Mouse (Mus musculus) midbrain, embryonic 10.5 days (tissue): ENCODE results near the gene Foxn4. TPM values are rescaled to one million over a fixed set of nuclear protein-coding genes. Genes with fewer than 3 reads are reported as not detected.

Source experiments
- DNase-seq: peaks from one replicate; pipeline ENCODE4 v3.0.0-alpha.2; 2017; ENCODE audit warnings: low spot score
- H3K27ac ChIP-seq: fragments of 300-500 bp; sonication (generic); replicated peaks from 2 replicates; pipeline ENCODE4 v1.5.1; 2016; ENCODE audit warnings: mild to moderate bottlenecking
- H3K27me3 ChIP-seq: fragments of 300-500 bp; sonication (generic); 2 replicates; pipeline ENCODE4 v1.6.1; 2016; ENCODE audit warnings: low read depth, mild to moderate bottlenecking; ENCODE audit not compliant: poor library complexity, severe bottlenecking
- H3K36me3 ChIP-seq: fragments of 300-500 bp; sonication (generic); 2 replicates; pipeline ENCODE4 v1.6.1; 2016; ENCODE audit warnings: mild to moderate bottlenecking, moderate library complexity
- H3K4me1 ChIP-seq: fragments of 300-500 bp; sonication (generic); 2 replicates; pipeline ENCODE4 v1.6.1; 2016
- H3K4me3 ChIP-seq: fragments of 300-500 bp; sonication (generic); 2 replicates; pipeline ENCODE4 v1.5.1; 2016; ENCODE audit warnings: mild to moderate bottlenecking, moderate library complexity
- H3K9me3 ChIP-seq: fragments of 300-500 bp; sonication (generic); replicated peaks from 2 replicates; pipeline ENCODE4 v1.6.1; 2016; ENCODE audit warnings: mild to moderate bottlenecking
- WGBS: fragments of 180-500 bp; shearing (Covaris S2); methylation state at CpG from one replicate; pipeline ENCODE4 v1.1.7; 2016; 5-methylcytosine and 5-hydroxymethylcytosine counted together
- polyA plus RNA-seq: library from polyadenylated mRNA; unstranded; fragments of >200 nt; fragmentation: Nextera tagmentation; extraction: Ambion mirVana; gene quantifications from 2 replicates; pipeline ENCODE4 v1.2.1, GENCODE M21; 2016

Gene Foxn4
- 7.2 and 11.1 TPM in 2 replicates for polyA plus RNA-seq

GRCm38 (mm10) chr5:114273693-114274402, at the start of gene Foxn4:
TSS of gene Foxn4 (minus strand) at chr5:114273807.
- Histone ChIP-seq H3K27me3 (peaks cover 100% of the 10 kb centered on the region), H3K4me3 (peak within 1 kb of the TSS; percentile 63), H3K4me1 (peaks cover 95% of the 10 kb centered on the region), H3K9me3 (no peaks in the 10 kb centered on the region), H3K36me3 (no peaks in the 10 kb centered on the region), H3K27ac (peak within 1 kb of the TSS; percentile 76)
- under 1% methylated on average over 56 of the region's 56 CpGs for WGBS
- peak; percentile 72 for DNase-seq

GRCm38 (mm10) chr5:114323105-114323790, 49.6 kb upstream of the Foxn4 start:
- Histone ChIP-seq H3K4me1 (peaks cover 13% of the 10 kb centered on the region), H3K27me3 (peaks cover 12% of the 10 kb centered on the region), H3K4me3 (no peak overlapping the region), H3K9me3 (no peaks in the 10 kb centered on the region), H3K27ac (no peak overlapping the region), H3K36me3 (no peaks in the 10 kb centered on the region)
- 59% methylated on average over 25 of the region's 25 CpGs for WGBS
- DNase-seq: no peak

GRCm38 (mm10) chr5:114309680-114310036, 36.1 kb upstream of the Foxn4 start:
- peaks cover 64% of the 10 kb centered on the region for H3K27me3 ChIP-seq

GRCm38 (mm10) chr5:114308765-114309679, 35.4 kb upstream of the Foxn4 start:
- peak; percentile 34 for DNase-seq
- 48% methylated on average over 18 of the region's 18 CpGs for WGBS
- Histone ChIP-seq H3K9me3 (no peaks in the 10 kb centered on the region), H3K36me3 (no peaks in the 10 kb centered on the region), H3K4me3 (peak overlapping the region; percentile 31), H3K4me1 (peaks cover 15% of the 10 kb centered on the region), H3K27ac (peak overlapping the region; percentile 61), H3K27me3 (peaks cover 71% of the 10 kb centered on the region)

More at GRCm38 (mm10) chr5:114309680-114310036, 36.1 kb upstream of the Foxn4 start:
- Histone ChIP-seq H3K4me3 (peak overlapping the region; percentile 31; the same call in 1 of the 2 replicates), H3K36me3 (no peaks in the 10 kb centered on the region), H3K27ac (peak overlapping the region; percentile 61), H3K4me1 (peaks cover 15% of the 10 kb centered on the region), H3K9me3 (no peaks in the 10 kb centered on the region)
- WGBS: 61% methylated on average over 11 of the region's 11 CpGs
- DNase-seq: no peak

- Histone ChIP-seq H3K27ac (no peak overlapping the region), H3K27me3 (peaks cover 91% of the 10 kb centered on the region), H3K4me1 (peaks cover 17% of the 10 kb centered on the region), H3K4me3 (no peak overlapping the region), H3K36me3 (no peaks in the 10 kb centered on the region), H3K9me3 (no peaks in the 10 kb centered on the region)
- WGBS: 86% methylated on average over 5 of the region's 5 CpGs
- no peak for DNase-seq
Measured at GRCm38 (mm10) chr5:114306496-114306895, 32.9 kb upstream of the Foxn4 start.

GRCm38 (mm10) chr5:114303166-114303565, 29.6 kb upstream of the Foxn4 start:
- H3K27me3 ChIP-seq: peaks cover 94% of the 10 kb centered on the region
- no peaks in the 10 kb centered on the region for H3K36me3 ChIP-seq
- peaks cover 38% of the 10 kb centered on the region for H3K4me1 ChIP-seq
- DNase-seq: no peak
- no peak overlapping the region for H3K27ac ChIP-seq
- WGBS: 80% methylated on average over 6 of the region's 6 CpGs
- no peak overlapping the region for H3K4me3 ChIP-seq
- no peaks in the 10 kb centered on the region for H3K9me3 ChIP-seq

GRCm38 (mm10) chr5:114299883-114300610, 26.4 kb upstream of the Foxn4 start:
- H3K36me3 ChIP-seq: no peaks in the 10 kb centered on the region
- H3K27ac ChIP-seq: peak overlapping the region; percentile 80
- DNase-seq: no peak
- no peak overlapping the region for H3K4me3 ChIP-seq
- H3K9me3 ChIP-seq: no peaks in the 10 kb centered on the region
- peaks cover 51% of the 10 kb centered on the region for H3K4me1 ChIP-seq
- peaks cover 94% of the 10 kb centered on the region for H3K27me3 ChIP-seq
- whole genome bisulfite sequencing: 66% methylated on average over 24 of the region's 24 CpGs

GRCm38 (mm10) chr5:114299156-114299855, 25.7 kb upstream of the Foxn4 start:
- peaks cover 92% of the 10 kb centered on the region for H3K27me3 ChIP-seq
- WGBS: 48% methylated on average over 22 of the region's 22 CpGs
- peak; percentile 77 for DNase-seq
- peak overlapping the region; percentile 80 for H3K27ac ChIP-seq
- no peaks in the 10 kb centered on the region for H3K36me3 ChIP-seq
- no peaks in the 10 kb centered on the region for H3K9me3 ChIP-seq
- peaks cover 51% of the 10 kb centered on the region for H3K4me1 ChIP-seq
- H3K4me3 ChIP-seq: 0 out of 2 replicates have a peak overlapping the region, but pooled peaks have one; percentile 7

- Histone ChIP-seq H3K9me3 (no peaks in the 10 kb centered on the region), H3K36me3 (no peaks in the 10 kb centered on the region), H3K27me3 (peaks cover 92% of the 10 kb centered on the region), H3K4me3 (no peak overlapping the region), H3K27ac (peak overlapping the region; percentile 80), H3K4me1 (peaks cover 54% of the 10 kb centered on the region)
- DNase-seq: no peak
- 81% methylated on average over 18 of the region's 18 CpGs for WGBS
Measured at GRCm38 (mm10) chr5:114298212-114298894, 24.7 kb upstream of the Foxn4 start.

GRCm38 (mm10) chr5:114296693-114297631, 23.4 kb upstream of the Foxn4 start:
- no peak for DNase-seq
- Histone ChIP-seq H3K9me3 (no peaks in the 10 kb centered on the region), H3K36me3 (no peaks in the 10 kb centered on the region), H3K27ac (peak overlapping the region; percentile 55), H3K4me3 (no peak overlapping the region), H3K27me3 (peaks cover 92% of the 10 kb centered on the region), H3K4me1 (peaks cover 61% of the 10 kb centered on the region)
- 28% methylated on average over 22 of the region's 22 CpGs for WGBS
